Mouse (Mus musculus) testis, adult 2 months (tissue): ENCODE data around the gene 1700023F06Rik. TPM values are rescaled to one million over a fixed set of nuclear protein-coding genes. Genes with fewer than 3 reads are reported as not detected.
A peak's percentile ranks its signal among the peaks of the same experiment; 100 is the strongest.

Experiments used
- H3K27ac ChIP-seq: fragments of 200-500 bp; 2 replicates; pipeline ENCODE4 v1.5.1; 2012; ENCODE audit warnings: low read depth, low read length; ENCODE audit not compliant: control insufficient read depth, insufficient read depth
- H3K27me3 ChIP-seq: fragments of 200-500 bp; 2 replicates; pipeline ENCODE4 v1.6.1; 2012; ENCODE audit warnings: mild to moderate bottlenecking, low read length, moderate library complexity; ENCODE audit not compliant: control insufficient read depth, insufficient read depth
- H3K36me3 ChIP-seq: fragments of 200-500 bp; 2 replicates; pipeline ENCODE4 v1.6.1; 2012; ENCODE audit warnings: mild to moderate bottlenecking, low read length; ENCODE audit not compliant: control insufficient read depth, insufficient read depth
- H3K4me1 ChIP-seq: fragments of 200-500 bp; 2 replicates; pipeline ENCODE4 v1.6.1; 2012; ENCODE audit warnings: low read length; ENCODE audit not compliant: control insufficient read depth, insufficient read depth
- H3K4me3 ChIP-seq: fragments of 200-500 bp; 2 replicates; pipeline ENCODE4 v1.5.1; 2012; ENCODE audit warnings: low read depth, mild to moderate bottlenecking, low read length, moderate library complexity, mixed read lengths; ENCODE audit not compliant: control insufficient read depth
- CTCF ChIP-seq: fragments of 200-500 bp; IDR thresholded peaks from 2 replicates; pipeline ENCODE4 v1.5.1; 2012; ENCODE audit warnings: low read depth, mild to moderate bottlenecking, inconsistent platforms, low read length, moderate library complexity; ENCODE audit not compliant: control insufficient read depth, insufficient read depth, insufficient replicate concordance
- POLR2A ChIP-seq: fragments of 200-500 bp; IDR thresholded peaks from 2 replicates; pipeline ENCODE4 v1.6.1; 2012; ENCODE audit warnings: low read depth, mild to moderate bottlenecking, inconsistent platforms, low read length, moderate library complexity; ENCODE audit not compliant: control insufficient read depth
- polyA plus RNA-seq: library from polyadenylated mRNA; depleted of rRNA; stranded (reverse); fragments of >200 nt; gene quantifications from 2 replicates; pipeline ENCODE4 v1.2.3, GENCODE M21; 2012

The 1700023F06Rik gene
- polyA plus RNA-seq, 1 experiment, result 451 TPM

- TF ChIP-seq CTCF, result no peak
- TF ChIP-seq POLR2A, result no peak
Measured at GRCm38 (mm10) chr11:103173771-103174344, 34.5 kb downstream of the 1700023F06Rik start.

GRCm38 (mm10) chr11:103173041-103173770, 35.2 kb downstream of the 1700023F06Rik start:
- TF ChIP-seq CTCF, result no peak
- TF ChIP-seq POLR2A, result no peak
- Histone ChIP-seq H3K36me3 (no peaks in the 10 kb centered on the region), H3K27ac (no peak overlapping the region), H3K27me3 (no peaks in the 10 kb centered on the region), H3K4me3 (no peak overlapping the region), H3K4me1 (peaks cover 5% of the 10 kb centered on the region; the same call in 1 of the 2 replicates)

More at GRCm38 (mm10) chr11:103173771-103174344, 34.5 kb downstream of the 1700023F06Rik start:
- Histone ChIP-seq H3K4me1 (peaks cover 5% of the 10 kb centered on the region; the same call in 1 of the 2 replicates), H3K27ac (no peak overlapping the region), H3K4me3 (no peak overlapping the region), H3K27me3 (no peaks in the 10 kb centered on the region), H3K36me3 (no peaks in the 10 kb centered on the region)

- H3K4me3 ChIP-seq, result no peak overlapping the region
- H3K4me1 ChIP-seq, result peaks cover 5% of the 10 kb centered on the region; the same call in 1 of the 2 replicates
- H3K36me3 ChIP-seq, result no peaks in the 10 kb centered on the region
- no peak overlapping the region for H3K27ac ChIP-seq
- no peaks in the 10 kb centered on the region for H3K27me3 ChIP-seq
- TF ChIP-seq POLR2A (no peak), CTCF (no peak)
Measured at GRCm38 (mm10) chr11:103172392-103173040, 35.8 kb downstream of the 1700023F06Rik start.

GRCm38 (mm10) chr11:103171703-103172391, 36.5 kb downstream of the 1700023F06Rik start:
- H3K4me3 ChIP-seq, result no peak overlapping the region
- peaks cover 5% of the 10 kb centered on the region; the same call in 1 of the 2 replicates for H3K4me1 ChIP-seq
- H3K36me3 ChIP-seq, result no peaks in the 10 kb centered on the region
- H3K27ac ChIP-seq, result no peak overlapping the region
- no peaks in the 10 kb centered on the region for H3K27me3 ChIP-seq
- TF ChIP-seq POLR2A (no peak), CTCF (no peak)

GRCm38 (mm10) chr11:103171286-103171620, 37.1 kb downstream of the 1700023F06Rik start:
- Histone ChIP-seq H3K27me3 (no peaks in the 10 kb centered on the region), H3K36me3 (no peaks in the 10 kb centered on the region), H3K27ac (no peak overlapping the region), H3K4me1 (peaks cover 5% of the 10 kb centered on the region; the same call in 1 of the 2 replicates), H3K4me3 (peak overlapping the region; percentile 32)
- TF ChIP-seq CTCF (no peak), POLR2A (no peak)

- H3K4me3 ChIP-seq, result peak within 1 kb of the TSS; percentile 43
- peaks cover 5% of the 10 kb centered on the region; the same call in 1 of the 2 replicates for H3K4me1 ChIP-seq
- H3K36me3 ChIP-seq, result no peaks in the 10 kb centered on the region
- H3K27me3 ChIP-seq, result no peaks in the 10 kb centered on the region
- H3K27ac ChIP-seq, result no peak within 1 kb of the TSS
- TF ChIP-seq POLR2A (no peak), CTCF (no peak)
Measured at GRCm38 (mm10) chr11:103170494-103171285, 37.7 kb downstream of the 1700023F06Rik start, which contains the start of gene Fmnl1. Gene Fmnl1, plus strand, starts transcription at chr11:103171107.
